Mouse (Mus musculus): ENCODE results near the gene Zfyve19. TPM values are rescaled to one million over a fixed set of nuclear protein-coding genes. Genes with fewer than 3 reads are reported as not detected.

Zfyve19 gene
- polyA plus RNA-seq, 1 experiment from 2014 or later = 42.9 TPM

DNA sequence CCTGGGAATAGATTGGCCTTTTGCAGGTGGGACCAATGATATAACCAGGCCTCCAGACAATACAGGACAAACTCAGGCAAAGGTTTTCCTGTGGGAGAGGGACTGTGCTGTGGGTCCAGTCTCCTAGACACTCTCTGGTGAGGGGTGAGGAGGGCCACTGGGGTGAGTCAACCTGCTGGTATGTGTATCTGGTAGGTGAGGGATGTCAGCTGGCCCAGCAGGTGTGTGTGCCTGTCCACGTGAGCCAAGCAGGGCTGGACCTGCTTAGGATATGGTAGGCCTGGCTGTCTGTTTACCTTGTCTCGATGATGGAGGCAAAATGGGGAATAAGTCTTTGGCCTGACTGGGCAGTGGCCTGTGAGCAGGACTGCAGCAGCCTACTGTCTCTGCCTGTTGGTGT, 30.3 kb downstream of the Zfyve19 start:
- Histone ChIP-seq H3K36me3 (ENCODE audit: control insufficient read depth, insufficient read depth, low read length) (no peaks in the 10 kb centered on the region), H3K27ac (ENCODE audit: low read depth, low read length) (no peak overlapping the region), H3K9ac (ENCODE audit: low read depth, low read length) (no peak overlapping the region), H3K4me2 (replicated peaks; ENCODE audit: low read depth, low read length) (no peak overlapping the region), H3K27me3 (ENCODE audit: control insufficient read depth, insufficient read depth, low read length) (peaks cover 43% of the 10 kb centered on the region), H3K4me3 (ENCODE audit: low read depth, low read length) (no peak overlapping the region), H3K4me1 (replicated peaks; ENCODE audit: control insufficient read depth, insufficient read depth, low read length) (peaks cover 4% of the 10 kb centered on the region; the same call in 1 of the 2 replicates), H3K9me3 (ENCODE audit: control insufficient read depth, low read length) (no peaks in the 10 kb centered on the region)
- 66% methylated on average over 2 of the region's 2 CpGs for WGBS
- no peak for DNase-seq (ENCODE audit: low spot score)
- ATAC-seq (ENCODE audit: low FRiP score) = no peak

DNA sequence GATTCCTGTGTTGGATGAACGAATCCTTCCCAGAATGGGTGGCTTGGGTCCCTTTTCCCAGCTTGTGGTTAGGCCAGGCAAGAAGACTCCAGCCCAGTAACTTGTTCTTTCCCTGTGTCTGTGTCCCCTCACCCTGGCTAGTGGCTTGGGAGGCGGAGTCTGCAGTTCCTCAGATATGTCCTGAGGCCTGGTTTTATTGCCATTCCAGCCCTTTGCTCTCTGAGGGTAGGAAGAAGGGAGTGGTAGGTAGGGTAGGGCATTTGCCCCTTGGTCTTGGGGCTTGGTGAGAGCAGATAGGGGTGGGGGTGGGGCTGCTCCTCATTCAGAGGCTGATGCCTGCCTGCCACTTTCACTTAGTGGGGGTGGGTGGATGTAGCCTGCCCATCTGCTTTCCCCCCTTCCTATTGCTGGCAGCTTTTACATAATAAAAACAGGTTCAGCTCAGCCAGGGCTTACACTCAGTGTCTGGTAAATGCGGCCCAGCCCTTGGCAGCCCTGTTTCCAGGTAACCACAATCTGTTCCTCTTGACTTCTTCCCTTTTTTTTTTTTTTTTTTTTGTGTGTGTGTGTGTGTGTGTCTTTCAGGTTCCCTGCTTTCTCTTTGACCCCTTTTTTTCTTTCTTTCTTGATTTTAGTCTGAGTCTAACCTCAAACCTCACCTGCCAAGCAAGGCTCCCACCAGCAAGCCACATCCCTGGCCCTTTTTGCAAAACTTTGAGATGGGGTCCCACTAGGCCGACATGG, 31.8 kb downstream of the Zfyve19 start:
- peaks cover 4% of the 10 kb centered on the region; the same call in 1 of the 2 replicates for H3K4me1 ChIP-seq (replicated peaks; ENCODE audit: control insufficient read depth, insufficient read depth, low read length)
- WGBS = 57% methylated on average over 4 of the region's 4 CpGs
- no peaks in the 10 kb centered on the region for H3K36me3 ChIP-seq (ENCODE audit: control insufficient read depth, insufficient read depth, low read length)
- H3K9ac ChIP-seq (ENCODE audit: low read depth, low read length) = no peak overlapping the region
- no peak overlapping the region for H3K4me3 ChIP-seq (ENCODE audit: low read depth, low read length)
- peaks cover 42% of the 10 kb centered on the region for H3K27me3 ChIP-seq (ENCODE audit: control insufficient read depth, insufficient read depth, low read length)
- no peak for ATAC-seq (ENCODE audit: low FRiP score)
- DNase-seq (ENCODE audit: low spot score) = no peak
- no peak overlapping the region for H3K4me2 ChIP-seq (replicated peaks; ENCODE audit: low read depth, low read length)
- no peak overlapping the region for H3K27ac ChIP-seq (ENCODE audit: low read depth, low read length)
- no peaks in the 10 kb centered on the region for H3K9me3 ChIP-seq (ENCODE audit: control insufficient read depth, low read length)

DNA sequence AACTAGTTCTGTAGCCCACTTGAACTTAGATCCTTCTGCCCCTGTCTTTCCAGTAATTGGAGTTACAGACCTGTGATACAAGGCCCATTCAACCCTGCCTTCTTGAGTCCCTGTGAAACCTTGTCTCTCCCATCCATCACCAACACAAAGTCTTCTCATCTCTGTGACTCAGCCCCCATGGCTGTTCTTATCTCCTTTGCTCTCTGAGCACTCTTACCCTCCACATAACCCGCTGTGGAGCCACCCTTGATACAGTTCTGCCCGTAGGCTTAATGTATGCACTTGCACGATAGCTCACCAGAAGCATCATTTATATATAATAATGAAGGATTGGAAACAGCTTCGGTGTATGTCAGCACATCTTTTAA, 32.4 kb downstream of the Zfyve19 start:
- no peak for DNase-seq (ENCODE audit: low spot score)
- H3K27ac ChIP-seq (ENCODE audit: low read depth, low read length) = no peak overlapping the region
- no peaks in the 10 kb centered on the region for H3K9me3 ChIP-seq (ENCODE audit: control insufficient read depth, low read length)
- WGBS = 87% methylated on average over 4 of the region's 4 CpGs
- H3K4me3 ChIP-seq (ENCODE audit: low read depth, low read length) = no peak overlapping the region
- no peak for ATAC-seq (ENCODE audit: low FRiP score)
- H3K9ac ChIP-seq (ENCODE audit: low read depth, low read length) = no peak overlapping the region
- H3K4me2 ChIP-seq (replicated peaks; ENCODE audit: low read depth, low read length) = no peak overlapping the region
- peaks cover 4% of the 10 kb centered on the region; the same call in 1 of the 2 replicates for H3K4me1 ChIP-seq (replicated peaks; ENCODE audit: control insufficient read depth, insufficient read depth, low read length)
- H3K36me3 ChIP-seq (ENCODE audit: control insufficient read depth, insufficient read depth, low read length) = no peaks in the 10 kb centered on the region
- H3K27me3 ChIP-seq (ENCODE audit: control insufficient read depth, insufficient read depth, low read length) = peaks cover 36% of the 10 kb centered on the region

GRCm38 (mm10) chr2:119242548-119242947, 34.1 kb downstream of the Zfyve19 start:
- H3K4me2 ChIP-seq (replicated peaks; ENCODE audit: low read depth, low read length) = no peak overlapping the region
- no peak overlapping the region for H3K9ac ChIP-seq (ENCODE audit: low read depth, low read length)
- no peaks in the 10 kb centered on the region for H3K9me3 ChIP-seq (ENCODE audit: control insufficient read depth, low read length)
- no peaks in the 10 kb centered on the region for H3K4me1 ChIP-seq (replicated peaks; ENCODE audit: control insufficient read depth, insufficient read depth, low read length)
- no peak for DNase-seq (ENCODE audit: low spot score)
- H3K36me3 ChIP-seq (ENCODE audit: control insufficient read depth, insufficient read depth, low read length) = no peaks in the 10 kb centered on the region
- H3K27me3 ChIP-seq (ENCODE audit: control insufficient read depth, insufficient read depth, low read length) = peaks cover 19% of the 10 kb centered on the region
- 80% methylated on average over 9 of the region's 9 CpGs for WGBS
- no peak for ATAC-seq (ENCODE audit: low FRiP score)
- H3K27ac ChIP-seq (ENCODE audit: low read depth, low read length) = no peak overlapping the region
- H3K4me3 ChIP-seq (ENCODE audit: low read depth, low read length) = no peak overlapping the region

DNA sequence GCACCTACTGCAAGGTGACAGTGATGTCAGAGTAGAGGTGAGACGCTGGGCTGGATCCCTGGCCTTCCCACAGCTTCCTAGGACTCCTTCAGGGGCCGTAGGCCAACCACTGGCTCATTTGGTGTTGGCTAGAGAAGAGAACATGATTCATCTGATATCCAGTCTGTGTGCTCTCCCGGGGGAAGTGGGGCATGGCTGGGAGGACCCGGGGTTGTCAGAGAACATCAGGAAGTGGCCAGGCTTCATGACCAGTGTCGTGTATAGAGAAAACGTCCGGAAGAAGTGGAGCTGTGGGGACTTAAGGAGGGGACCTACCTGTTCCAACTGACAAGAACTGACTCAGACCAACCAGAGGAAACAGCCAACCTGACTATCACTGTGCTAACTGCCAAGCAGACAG, 36.8 kb downstream of the Zfyve19 start:
- H3K27me3 ChIP-seq (ENCODE audit: control insufficient read depth, insufficient read depth, low read length) = no peaks in the 10 kb centered on the region
- no peaks in the 10 kb centered on the region for H3K36me3 ChIP-seq (ENCODE audit: control insufficient read depth, insufficient read depth, low read length)
- DNase-seq (ENCODE audit: low spot score) (no peak), ATAC-seq (ENCODE audit: low FRiP score) (no peak)
- no peaks in the 10 kb centered on the region for H3K4me1 ChIP-seq (replicated peaks; ENCODE audit: control insufficient read depth, insufficient read depth, low read length)
- no peak overlapping the region for H3K27ac ChIP-seq (ENCODE audit: low read depth, low read length)
- H3K9me3 ChIP-seq (ENCODE audit: control insufficient read depth, low read length) = no peaks in the 10 kb centered on the region
- 89% methylated on average over 7 of the region's 7 CpGs for WGBS
- H3K4me2 ChIP-seq (replicated peaks; ENCODE audit: low read depth, low read length) = no peak overlapping the region
- H3K4me3 ChIP-seq (ENCODE audit: low read depth, low read length) = no peak overlapping the region
- H3K9ac ChIP-seq (ENCODE audit: low read depth, low read length) = no peak overlapping the region

- no peak overlapping the region for H3K27ac ChIP-seq (ENCODE audit: low read depth, low read length)
Measured at GRCm38 (mm10) chr2:119247904-119248303, 39.5 kb downstream of the Zfyve19 start.

DNA sequence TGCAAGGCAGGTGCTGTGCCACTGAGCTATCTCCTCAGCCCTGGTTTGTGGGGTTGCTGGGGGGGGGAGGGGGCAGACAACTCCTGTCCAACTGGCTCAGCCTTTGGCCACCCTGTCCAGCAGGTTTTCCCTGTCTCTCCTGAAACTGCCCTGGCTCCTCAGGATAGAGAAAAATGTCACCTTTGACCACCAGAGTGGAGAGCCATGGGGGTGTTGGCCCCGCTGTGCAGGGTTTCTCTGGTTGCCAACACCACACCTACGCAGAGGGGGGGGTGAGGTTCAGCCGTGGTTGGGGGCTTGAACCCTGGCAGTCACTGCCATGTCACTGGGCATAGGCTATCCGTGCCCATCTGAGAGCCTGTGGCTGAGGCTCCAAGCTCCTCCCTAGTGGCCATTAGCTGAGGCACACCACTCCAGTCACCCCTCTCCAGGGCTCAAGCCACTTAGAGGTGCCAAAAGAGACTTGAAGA, 41.2 kb downstream of the Zfyve19 start:
- ATAC-seq (ENCODE audit: low FRiP score) (no peak), DNase-seq (ENCODE audit: low spot score) (no peak)
- no peaks in the 10 kb centered on the region for H3K4me1 ChIP-seq (replicated peaks; ENCODE audit: control insufficient read depth, insufficient read depth, low read length)
- WGBS = 80% methylated on average over 4 of the region's 4 CpGs
- H3K4me3 ChIP-seq (ENCODE audit: low read depth, low read length) = no peak overlapping the region
- H3K27ac ChIP-seq (ENCODE audit: low read depth, low read length) = no peak overlapping the region
- H3K36me3 ChIP-seq (ENCODE audit: control insufficient read depth, insufficient read depth, low read length) = no peaks in the 10 kb centered on the region
- H3K4me2 ChIP-seq (replicated peaks; ENCODE audit: low read depth, low read length) = no peak overlapping the region
- H3K9me3 ChIP-seq (ENCODE audit: control insufficient read depth, low read length) = no peaks in the 10 kb centered on the region
- no peak overlapping the region for H3K9ac ChIP-seq (ENCODE audit: low read depth, low read length)
- no peaks in the 10 kb centered on the region; the same call in 1 of the 2 replicates for H3K27me3 ChIP-seq (ENCODE audit: control insufficient read depth, insufficient read depth, low read length)

More at GRCm38 (mm10) chr2:119247904-119248303, 39.5 kb downstream of the Zfyve19 start:
- H3K27me3 ChIP-seq (ENCODE audit: control insufficient read depth, insufficient read depth, low read length) = no peaks in the 10 kb centered on the region; the same call in 1 of the 2 replicates
- no peak overlapping the region for H3K9ac ChIP-seq (ENCODE audit: low read depth, low read length)
- no peaks in the 10 kb centered on the region for H3K36me3 ChIP-seq (ENCODE audit: control insufficient read depth, insufficient read depth, low read length)
- no peak overlapping the region for H3K4me3 ChIP-seq (ENCODE audit: low read depth, low read length)
- H3K9me3 ChIP-seq (ENCODE audit: control insufficient read depth, low read length) = no peaks in the 10 kb centered on the region
- ATAC-seq (ENCODE audit: low FRiP score) (no peak), DNase-seq (ENCODE audit: low spot score) (no peak)
- no peaks in the 10 kb centered on the region for H3K4me1 ChIP-seq (replicated peaks; ENCODE audit: control insufficient read depth, insufficient read depth, low read length)
- H3K4me2 ChIP-seq (replicated peaks; ENCODE audit: low read depth, low read length) = no peak overlapping the region
- 84% methylated on average over 9 of the region's 9 CpGs for WGBS

DNA sequence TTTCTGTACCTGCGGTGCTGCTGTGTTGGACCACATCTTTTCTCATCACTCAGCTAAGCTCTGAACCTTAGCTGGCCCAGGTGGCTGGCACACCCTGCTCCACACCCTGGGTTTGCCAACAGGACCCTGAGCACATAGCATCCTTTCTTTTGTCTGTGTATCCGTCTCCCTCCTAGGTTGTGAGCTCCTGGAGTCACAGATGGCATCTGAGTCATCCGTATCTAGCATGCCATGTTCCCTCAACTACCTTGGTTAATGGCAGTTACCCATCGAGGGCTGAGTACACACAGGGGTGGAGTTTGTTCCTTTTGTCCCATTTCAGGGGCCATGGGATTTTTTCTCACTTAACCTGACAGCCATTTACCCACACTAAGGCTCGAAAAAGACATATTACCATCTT, 42.0 kb downstream of the Zfyve19 start:
- Histone ChIP-seq H3K4me3 (ENCODE audit: low read depth, low read length) (no peak overlapping the region), H3K27me3 (ENCODE audit: control insufficient read depth, insufficient read depth, low read length) (no peaks in the 10 kb centered on the region; the same call in 1 of the 2 replicates), H3K4me1 (replicated peaks; ENCODE audit: control insufficient read depth, insufficient read depth, low read length) (no peaks in the 10 kb centered on the region), H3K9me3 (ENCODE audit: control insufficient read depth, low read length) (no peaks in the 10 kb centered on the region), H3K36me3 (ENCODE audit: control insufficient read depth, insufficient read depth, low read length) (no peaks in the 10 kb centered on the region), H3K27ac (ENCODE audit: low read depth, low read length) (no peak overlapping the region), H3K9ac (ENCODE audit: low read depth, low read length) (no peak overlapping the region), H3K4me2 (replicated peaks; ENCODE audit: low read depth, low read length) (no peak overlapping the region)
- 63% methylated on average over 5 of the region's 5 CpGs for WGBS
- DNase-seq (ENCODE audit: low spot score) (no peak), ATAC-seq (ENCODE audit: low FRiP score) (no peak)

All from hindbrain, embryonic 11.5 days (tissue).